Mouse (Mus musculus) cerebellum, postnatal 25 days (tissue): ENCODE data around the gene Trim46.

Experiments used
- DNase-seq, 2 experiments: peaks; one replicate each; pipeline ENCODE4 v3.0.0; 2021; ENCODE audit warnings: mixed read lengths in 2 of 2

Gene Trim46

GRCm38 (mm10) chr3:89208075-89208657 lies 37.9 kb downstream of the Trim46 start:
- no peak for DNase-seq

GRCm38 (mm10) chr3:89206695-89207094 lies 39.4 kb downstream of the Trim46 start:
- no peak for DNase-seq

GRCm38 (mm10) chr3:89206079-89206478 lies 40.0 kb downstream of the Trim46 start:
- DNase-seq: no peak

- DNase-seq: no peak
These were observed 43.0 kb downstream of the Trim46 start for GRCm38 (mm10) chr3:89203142-89203514.

- DNase-seq: peak; percentile 89 to 91
These were observed 43.6 kb downstream of the Trim46 start, which contains the start of gene Gba for GRCm38 (mm10) chr3:89202253-89203141. Gene Gba (plus strand): TSS chr3:89202928.

GRCm38 (mm10) chr3:89199839-89200238 lies 46.3 kb downstream of the Trim46 start:
- no peak for DNase-seq

GRCm38 (mm10) chr3:89195979-89196877 lies 49.9 kb downstream of the Trim46 start:
- peak; percentile 82 to 93 for DNase-seq

- no peak for DNase-seq
These were observed 52.3 kb downstream of the Trim46 start for GRCm38 (mm10) chr3:89193853-89194252.

GRCm38 (mm10) chr3:89193351-89193750 lies 52.8 kb downstream of the Trim46 start:
- no peak for DNase-seq

- DNase-seq: no peak
These were observed 55.7 kb downstream of the Trim46 start for GRCm38 (mm10) chr3:89190436-89190835.

GRCm38 (mm10) chr3:89188478-89188875 lies 57.6 kb downstream of the Trim46 start:
- DNase-seq: no peak

GRCm38 (mm10) chr3:89187690-89188477 lies 58.2 kb downstream of the Trim46 start:
- no peak for DNase-seq

- no peak for DNase-seq
These were observed 58.9 kb downstream of the Trim46 start for GRCm38 (mm10) chr3:89187197-89187596.
